Mouse (Mus musculus) forebrain, embryonic 16.5 days (tissue): ENCODE measurements around the gene Ccdc171. TPM values are rescaled to one million over a fixed set of nuclear protein-coding genes. Genes with fewer than 3 reads are reported as not detected.

Experiments
- ATAC-seq: fragments of 200-750 bp; cut with Nextera tagmentation; 2 replicates; pipeline ENCODE4 v1.8.0; 2017; ENCODE audit warnings: mild to moderate bottlenecking, moderate library complexity
- H3K27ac ChIP-seq: fragments of 300-500 bp; sonication (generic); 2 replicates; pipeline ENCODE4 v1.5.1; 2014; ENCODE audit warnings: low read length, control low read depth
- H3K27me3 ChIP-seq: fragments of 300-500 bp; sonication (generic); replicated peaks from 2 replicates; pipeline ENCODE4 v1.6.1; 2014; ENCODE audit warnings: low read length; ENCODE audit not compliant: control insufficient read depth, insufficient read depth
- H3K36me3 ChIP-seq: fragments of 300-500 bp; sonication (generic); 2 replicates; pipeline ENCODE4 v1.6.1; 2014; ENCODE audit not compliant: control insufficient read depth, insufficient read depth
- H3K4me1 ChIP-seq: fragments of 300-500 bp; sonication (generic); replicated peaks from 2 replicates; pipeline ENCODE4 v1.6.1; 2014; ENCODE audit warnings: low read length; ENCODE audit not compliant: control insufficient read depth, insufficient read depth
- H3K4me2 ChIP-seq: fragments of 300-500 bp; sonication (generic); 2 replicates; pipeline ENCODE4 v1.6.1; 2014; ENCODE audit warnings: mild to moderate bottlenecking, low read length, control low read depth
- H3K4me3 ChIP-seq: fragments of 300-500 bp; sonication (generic); replicated peaks from 2 replicates; pipeline ENCODE4 v1.5.1; 2014; ENCODE audit warnings: mild to moderate bottlenecking, low read length, control low read depth
- H3K9ac ChIP-seq: fragments of 300-500 bp; sonication (generic); replicated peaks from 2 replicates; pipeline ENCODE4 v1.6.1; 2014; ENCODE audit warnings: low read depth, low read length, control low read depth
- H3K9me3 ChIP-seq: fragments of 300-500 bp; sonication (generic); 2 replicates; pipeline ENCODE4 v1.6.1; 2016; ENCODE audit warnings: low read length; ENCODE audit not compliant: control insufficient read depth
- WGBS: fragments of 180-500 bp; shearing (Covaris S2); extraction: QIAGEN DNeasy Blood & Tissue Kit; methylation state at CpG from one replicate; pipeline ENCODE4 v1.1.7; 2014; 5-methylcytosine and 5-hydroxymethylcytosine counted together
- polyA plus RNA-seq: library from polyadenylated mRNA; unstranded; fragments of >200 nt; fragmentation: Nextera tagmentation; extraction: Ambion mirVana; gene quantifications from 2 replicates; pipeline ENCODE4 v1.2.1, GENCODE M21; 2015

Gene Ccdc171
- polyA plus RNA-seq, 1 experiment from 2014 or later, result 6.1 TPM

GRCm38 (mm10) chr4:83794315-83794922, 269.1 kb downstream of the Ccdc171 start:
- Histone ChIP-seq H3K27me3 (no peaks in the 10 kb centered on the region), H3K9me3 (no peaks in the 10 kb centered on the region), H3K9ac (0 out of 2 replicates have a peak overlapping the region, but pooled peaks have one; percentile 17), H3K4me1 (peaks cover 8% of the 10 kb centered on the region), H3K4me3 (0 out of 2 replicates have a peak overlapping the region, but pooled peaks have one; percentile 17), H3K4me2 (peak overlapping the region; percentile 33), H3K36me3 (no peaks in the 10 kb centered on the region), H3K27ac (no peak overlapping the region)
- ATAC-seq, result peak; percentile 90
- whole genome bisulfite sequencing, result 7% methylated on average over 9 of the region's 9 CpGs

DNA sequence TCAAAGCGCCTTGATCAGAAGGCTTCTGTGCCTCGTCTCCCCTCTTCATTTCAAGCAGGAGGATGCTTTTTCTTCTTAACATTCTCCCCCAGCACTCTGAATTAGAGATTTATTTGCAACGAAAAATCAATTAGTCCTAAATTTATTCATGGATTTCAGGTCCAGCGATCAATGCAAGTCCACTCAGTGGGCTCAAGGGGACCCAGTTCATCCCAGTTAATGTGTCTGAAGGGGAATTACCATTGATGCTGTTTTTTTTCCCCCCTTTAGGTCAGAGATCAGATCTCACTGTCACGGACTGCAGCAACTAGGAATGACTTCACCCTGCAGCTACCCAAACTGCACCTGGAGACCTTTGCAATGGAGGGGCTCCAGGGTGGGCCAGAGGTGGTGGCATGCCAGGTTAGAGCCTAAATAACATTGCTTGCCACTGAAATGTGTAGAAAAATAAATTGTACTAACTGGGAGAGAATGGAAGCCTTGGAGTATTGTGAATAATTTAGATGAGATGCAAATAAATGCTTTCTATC, 269.6 kb downstream of the Ccdc171 start:
- WGBS, result 13% methylated on average over 5 of the region's 5 CpGs
- Histone ChIP-seq H3K4me2 (peak overlapping the region; percentile 33), H3K9ac (0 out of 2 replicates have a peak overlapping the region, but pooled peaks have one; percentile 17), H3K27me3 (no peaks in the 10 kb centered on the region), H3K9me3 (no peaks in the 10 kb centered on the region), H3K27ac (no peak overlapping the region), H3K36me3 (no peaks in the 10 kb centered on the region), H3K4me1 (peaks cover 8% of the 10 kb centered on the region), H3K4me3 (0 out of 2 replicates have a peak overlapping the region, but pooled peaks have one; percentile 17)
- ATAC-seq, result no peak

DNA sequence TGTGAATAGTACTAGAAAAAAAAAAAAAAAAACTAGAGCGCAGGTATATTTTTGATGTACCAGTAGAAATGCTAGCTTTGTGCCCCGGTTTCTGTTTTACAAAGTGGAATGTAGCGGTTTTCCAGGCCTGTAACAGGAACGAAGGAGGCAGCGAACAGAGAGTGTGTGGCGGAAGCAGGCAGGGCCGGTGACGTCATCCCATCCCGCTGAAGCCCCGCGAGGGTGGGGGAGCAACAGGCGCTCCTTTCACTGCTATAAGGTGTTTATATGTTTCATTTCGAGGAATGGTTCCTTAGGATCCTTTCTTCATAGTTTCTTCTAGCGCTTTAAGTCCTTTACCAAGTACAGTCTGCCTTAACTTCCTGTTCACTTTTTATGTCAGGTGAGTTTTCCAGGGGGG, 272.6 kb downstream of the Ccdc171 start:
- Histone ChIP-seq H3K9ac (no peak overlapping the region), H3K27ac (no peak overlapping the region), H3K36me3 (no peaks in the 10 kb centered on the region), H3K4me2 (no peak overlapping the region), H3K4me3 (no peak overlapping the region), H3K4me1 (peaks cover 8% of the 10 kb centered on the region), H3K9me3 (no peaks in the 10 kb centered on the region), H3K27me3 (no peaks in the 10 kb centered on the region)
- ATAC-seq, result no peak
- 85% methylated on average over 14 of the region's 14 CpGs for WGBS

- no peak for ATAC-seq
- H3K36me3 ChIP-seq, result no peaks in the 10 kb centered on the region
- H3K4me3 ChIP-seq, result no peak overlapping the region
- no peaks in the 10 kb centered on the region for H3K9me3 ChIP-seq
- 86% methylated on average over 21 of the region's 21 CpGs for WGBS
- no peak overlapping the region for H3K9ac ChIP-seq
- H3K27ac ChIP-seq, result no peak overlapping the region
- H3K4me1 ChIP-seq, result peaks cover 8% of the 10 kb centered on the region
- H3K4me2 ChIP-seq, result no peak overlapping the region
- H3K27me3 ChIP-seq, result no peaks in the 10 kb centered on the region
These were observed 273.5 kb downstream of the Ccdc171 start for GRCm38 (mm10) chr4:83798674-83799430.

- Histone ChIP-seq H3K36me3 (no peaks in the 10 kb centered on the region), H3K4me1 (no peaks in the 10 kb centered on the region), H3K9me3 (0 out of 2 replicates have a peak, but pooled peaks cover 4% of the 10 kb centered on the region), H3K4me2 (no peak overlapping the region), H3K9ac (no peak overlapping the region), H3K4me3 (no peak overlapping the region), H3K27ac (no peak overlapping the region), H3K27me3 (no peaks in the 10 kb centered on the region)
- no peak for ATAC-seq
- WGBS, result 73% methylated on average over 3 of the region's 3 CpGs
These were observed 275.1 kb downstream of the Ccdc171 start for GRCm38 (mm10) chr4:83800402-83800801.

- Histone ChIP-seq H3K4me3 (no peak overlapping the region), H3K9me3 (no peaks in the 10 kb centered on the region), H3K36me3 (no peaks in the 10 kb centered on the region), H3K27me3 (no peaks in the 10 kb centered on the region), H3K4me2 (no peak overlapping the region), H3K9ac (no peak overlapping the region), H3K4me1 (no peaks in the 10 kb centered on the region), H3K27ac (no peak overlapping the region)
- ATAC-seq, result no peak
- 74% methylated on average over 4 of the region's 4 CpGs for WGBS
These were observed 291.6 kb downstream of the Ccdc171 start for GRCm38 (mm10) chr4:83816925-83817324.

GRCm38 (mm10) chr4:83829718-83830459, 304.5 kb downstream of the Ccdc171 start:
- Histone ChIP-seq H3K4me1 (peaks cover 5% of the 10 kb centered on the region; the same call in 1 of the 2 replicates), H3K4me2 (no peak overlapping the region), H3K9me3 (no peaks in the 10 kb centered on the region), H3K9ac (no peak overlapping the region), H3K36me3 (no peaks in the 10 kb centered on the region), H3K27me3 (no peaks in the 10 kb centered on the region), H3K4me3 (no peak overlapping the region), H3K27ac (no peak overlapping the region)
- no peak for ATAC-seq
- 89% methylated on average over 4 of the region's 4 CpGs for WGBS

GRCm38 (mm10) chr4:83830891-83831880, 305.8 kb downstream of the Ccdc171 start:
- H3K27me3 ChIP-seq, result no peaks in the 10 kb centered on the region
- H3K4me1 ChIP-seq, result peaks cover 5% of the 10 kb centered on the region; the same call in 1 of the 2 replicates
- peak; percentile 82 for ATAC-seq
- H3K27ac ChIP-seq, result no peak overlapping the region
- no peak overlapping the region for H3K9ac ChIP-seq
- 33% methylated on average over 13 of the region's 13 CpGs for WGBS
- 0 out of 2 replicates have a peak overlapping the region, but pooled peaks have one; percentile 5 for H3K4me2 ChIP-seq
- no peaks in the 10 kb centered on the region for H3K9me3 ChIP-seq
- H3K36me3 ChIP-seq, result no peaks in the 10 kb centered on the region
- H3K4me3 ChIP-seq, result no peak overlapping the region
